Mouse (Mus musculus) embryonic facial prominence, embryonic 13.5 days (tissue): Measurements from ENCODE around the gene Uso1. TPM values are rescaled to one million over a fixed set of nuclear protein-coding genes. Genes with fewer than 3 reads are reported as not detected.

Experiments
- ATAC-seq: fragments of 200-750 bp; cut with Nextera tagmentation; 2 replicates; pipeline ENCODE4 v1.8.0; 2017; ENCODE audit warnings: low read depth; ENCODE audit not compliant: insufficient number of reproducible peaks, insufficient read depth, low FRiP score, low TSS enrichment
- H3K27ac ChIP-seq: fragments of 300-500 bp; sonication (generic); 2 replicates; pipeline ENCODE4 v1.5.1; 2015; ENCODE audit warnings: moderate library complexity, mild to moderate bottlenecking, inconsistent platforms
- H3K27me3 ChIP-seq: fragments of 300-500 bp; sonication (generic); 2 replicates; pipeline ENCODE4 v1.6.1; 2015; ENCODE audit warnings: mild to moderate bottlenecking, inconsistent platforms
- H3K36me3 ChIP-seq: fragments of 300-500 bp; sonication (generic); 2 replicates; pipeline ENCODE4 v1.6.1; 2015; ENCODE audit warnings: mild to moderate bottlenecking, inconsistent platforms
- H3K4me1 ChIP-seq: fragments of 300-500 bp; sonication (generic); 2 replicates; pipeline ENCODE4 v1.6.1; 2015; ENCODE audit warnings: inconsistent platforms
- H3K4me2 ChIP-seq: fragments of 300-500 bp; sonication (generic); 2 replicates; pipeline ENCODE4 v1.6.1; 2015; ENCODE audit warnings: moderate library complexity, mild to moderate bottlenecking, inconsistent platforms
- H3K4me3 ChIP-seq: fragments of 300-500 bp; sonication (generic); 2 replicates; pipeline ENCODE4 v1.5.1; 2015; ENCODE audit warnings: mild to moderate bottlenecking, inconsistent platforms
- H3K9ac ChIP-seq: fragments of 300-500 bp; sonication (generic); 2 replicates; pipeline ENCODE4 v1.6.1; 2015; ENCODE audit warnings: mild to moderate bottlenecking, inconsistent platforms
- H3K9me3 ChIP-seq: fragments of 300-500 bp; sonication (generic); 2 replicates; pipeline ENCODE4 v1.6.1; 2016; ENCODE audit warnings: inconsistent platforms
- WGBS: fragments of 180-500 bp; shearing (Covaris S2); methylation state at CpG from one replicate; pipeline ENCODE4 v1.1.7; 2015; ENCODE audit warnings: mixed read lengths; 5-methylcytosine and 5-hydroxymethylcytosine counted together
- polyA plus RNA-seq: library from polyadenylated mRNA; unstranded; fragments of >200 nt; fragmentation: Nextera tagmentation; extraction: Ambion mirVana; gene quantifications from 2 replicates; pipeline ENCODE4 v1.2.1, GENCODE M21; 2015

Gene Uso1
- polyA plus RNA-seq = 45.4 and 47.0 TPM in 2 replicates

DNA sequence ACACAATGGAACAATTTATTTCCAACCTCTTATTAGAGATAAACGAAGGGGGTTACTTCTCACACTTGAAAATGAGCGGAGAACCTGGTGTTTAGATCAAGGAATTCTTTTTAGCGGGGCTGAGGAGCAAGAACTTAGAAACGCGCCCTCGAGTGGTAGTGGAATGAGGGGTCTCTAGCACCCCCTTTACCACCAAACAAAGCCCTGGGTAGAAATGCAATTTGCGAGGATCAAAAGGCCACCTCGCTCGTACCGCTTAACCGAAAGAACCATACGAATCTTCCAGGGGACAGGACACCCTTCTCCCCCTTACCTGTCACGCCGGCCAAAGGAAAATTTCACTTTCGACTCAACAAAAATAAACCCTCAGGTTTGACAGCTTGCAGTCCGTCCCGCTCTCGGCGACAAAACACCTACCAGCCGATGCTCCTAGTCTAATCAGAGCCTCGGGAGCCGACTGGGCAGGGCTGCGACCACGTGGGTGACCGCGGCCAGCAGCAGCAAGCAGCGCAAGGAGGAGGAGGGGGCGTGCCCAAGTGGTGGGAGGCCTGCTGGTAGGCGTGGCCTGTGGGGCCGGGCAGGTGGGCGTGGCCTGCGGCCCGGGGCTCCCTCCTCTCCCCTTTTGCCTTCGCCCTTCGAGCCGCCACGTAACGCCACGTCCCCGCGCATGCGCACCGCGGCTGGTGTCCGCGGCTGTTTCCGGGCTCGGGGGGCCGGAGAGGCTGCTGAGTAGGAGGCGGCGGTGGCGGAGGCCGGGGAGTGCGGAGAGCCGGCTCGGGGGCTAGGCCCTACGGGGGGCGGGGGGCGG, at the start of gene Uso1:
Uso1 (plus strand) TSS at position 700 of the 808 bp plus-strand sequence.
- 1% methylated on average over 59 of the region's 59 CpGs for WGBS

DNA sequence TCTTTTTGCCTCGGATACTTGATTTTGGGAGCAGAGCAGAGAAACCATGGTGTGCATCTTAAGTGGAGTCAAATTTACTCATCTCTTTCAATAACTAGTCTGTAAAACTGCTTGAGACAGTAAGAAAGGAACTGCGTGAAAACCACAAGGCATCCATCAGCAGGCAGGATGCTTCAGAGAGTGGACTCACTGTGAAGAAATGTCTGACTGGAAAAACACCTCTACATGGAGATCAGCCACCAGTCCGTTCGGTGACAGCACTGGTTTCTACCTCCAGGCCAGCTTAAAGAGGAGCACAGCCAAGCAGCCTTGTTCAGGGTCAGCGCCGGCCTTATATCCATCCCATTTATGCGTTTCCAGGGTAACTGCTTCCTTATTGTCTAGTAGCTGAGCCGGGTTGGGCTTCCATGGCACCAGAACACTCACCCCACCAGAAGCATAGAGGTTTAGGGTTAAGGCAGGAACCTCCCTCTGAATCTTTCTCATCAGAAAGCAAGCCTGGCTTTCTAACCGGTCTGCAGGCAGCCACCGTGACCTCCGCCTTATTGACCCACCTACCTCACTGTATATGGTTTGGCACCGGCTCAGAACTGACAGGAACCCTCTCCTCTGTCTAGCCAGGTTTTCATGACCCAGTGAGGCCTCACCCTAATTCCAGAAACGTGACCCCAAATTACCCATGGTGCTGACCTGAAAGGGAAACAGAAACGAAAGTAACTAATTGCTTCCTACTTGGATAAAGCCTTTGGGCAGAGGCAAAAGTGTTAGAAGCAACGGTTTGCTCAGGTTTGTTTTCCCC, 44.3 kb upstream of the Uso1 start:
- no peak overlapping the region for H3K4me2 ChIP-seq
- H3K4me3 ChIP-seq = no peak overlapping the region
- peaks cover 2% of the 10 kb centered on the region; the same call in 1 of the 2 replicates for H3K4me1 ChIP-seq
- H3K27me3 ChIP-seq = no peaks in the 10 kb centered on the region
- 52% methylated on average over 15 of the region's 15 CpGs for WGBS
- H3K36me3 ChIP-seq = no peaks in the 10 kb centered on the region
- no peak for ATAC-seq
- H3K27ac ChIP-seq = no peak overlapping the region
- no peak overlapping the region for H3K9ac ChIP-seq
- H3K9me3 ChIP-seq = no peaks in the 10 kb centered on the region

More for the DNA sequence above, at the start of gene Uso1:
- H3K4me3 ChIP-seq = peak within 1 kb of the TSS; percentile 88
- peak within 1 kb of the TSS; percentile 91 for H3K9ac ChIP-seq
- H3K4me2 ChIP-seq = peak within 1 kb of the TSS; percentile 77
- no peaks in the 10 kb centered on the region for H3K36me3 ChIP-seq
- H3K4me1 ChIP-seq = peaks cover 31% of the 10 kb centered on the region
- no peaks in the 10 kb centered on the region for H3K27me3 ChIP-seq
- peak within 1 kb of the TSS; percentile 62 for H3K27ac ChIP-seq
- no peaks in the 10 kb centered on the region for H3K9me3 ChIP-seq
- ATAC-seq = peak; percentile 95

DNA sequence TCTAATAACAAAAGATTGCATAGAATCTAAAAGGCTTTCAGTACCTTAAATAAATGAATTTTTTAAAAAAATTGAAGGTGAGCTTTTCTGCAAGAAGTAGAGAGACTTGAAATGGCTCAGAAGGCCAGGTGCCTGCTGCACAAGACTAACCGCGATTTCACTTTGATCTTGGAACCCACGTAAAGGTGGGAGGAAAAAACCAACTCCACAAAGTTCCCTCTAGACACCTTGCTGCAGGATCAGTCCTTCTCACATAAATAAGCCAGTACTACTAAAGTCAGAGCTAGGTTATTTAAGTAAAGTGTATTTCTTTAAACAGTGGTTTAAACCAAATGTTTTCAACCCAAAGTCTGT, 43.7 kb upstream of the Uso1 start:
- ATAC-seq = no peak
- H3K4me1 ChIP-seq = peaks cover 2% of the 10 kb centered on the region; the same call in 1 of the 2 replicates
- H3K27me3 ChIP-seq = no peaks in the 10 kb centered on the region
- no peak overlapping the region for H3K4me3 ChIP-seq
- H3K36me3 ChIP-seq = no peaks in the 10 kb centered on the region
- H3K9ac ChIP-seq = no peak overlapping the region
- H3K27ac ChIP-seq = no peak overlapping the region
- WGBS = 69% methylated on average over 3 of the region's 3 CpGs
- H3K4me2 ChIP-seq = no peak overlapping the region
- H3K9me3 ChIP-seq = no peaks in the 10 kb centered on the region

DNA sequence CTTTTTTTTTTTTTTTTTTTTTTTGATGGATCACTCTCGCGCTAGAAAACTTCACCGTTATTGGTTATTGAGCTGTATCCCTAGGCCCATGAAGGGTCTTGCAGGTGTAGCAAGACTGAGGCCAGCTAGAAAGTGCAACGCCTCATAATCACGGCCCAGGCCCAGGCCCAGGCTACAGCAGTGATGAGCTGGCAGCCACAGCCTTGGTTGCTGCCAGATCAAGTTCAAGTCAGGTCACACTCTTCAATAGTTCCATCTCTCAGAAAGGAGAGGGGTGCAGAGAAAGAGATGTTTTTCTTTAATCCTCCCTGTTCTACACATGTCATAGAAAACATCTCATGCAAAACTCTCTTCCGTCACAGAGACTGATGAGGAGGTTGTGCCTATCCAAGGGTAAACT, 41.0 kb upstream of the Uso1 start:
- no peak for ATAC-seq
- Histone ChIP-seq H3K27ac (no peak overlapping the region), H3K4me1 (peaks cover 2% of the 10 kb centered on the region; the same call in 1 of the 2 replicates), H3K9ac (no peak overlapping the region), H3K27me3 (no peaks in the 10 kb centered on the region), H3K36me3 (no peaks in the 10 kb centered on the region), H3K4me2 (no peak overlapping the region), H3K9me3 (no peaks in the 10 kb centered on the region), H3K4me3 (no peak overlapping the region)
- 87% methylated on average over 6 of the region's 6 CpGs for WGBS

DNA sequence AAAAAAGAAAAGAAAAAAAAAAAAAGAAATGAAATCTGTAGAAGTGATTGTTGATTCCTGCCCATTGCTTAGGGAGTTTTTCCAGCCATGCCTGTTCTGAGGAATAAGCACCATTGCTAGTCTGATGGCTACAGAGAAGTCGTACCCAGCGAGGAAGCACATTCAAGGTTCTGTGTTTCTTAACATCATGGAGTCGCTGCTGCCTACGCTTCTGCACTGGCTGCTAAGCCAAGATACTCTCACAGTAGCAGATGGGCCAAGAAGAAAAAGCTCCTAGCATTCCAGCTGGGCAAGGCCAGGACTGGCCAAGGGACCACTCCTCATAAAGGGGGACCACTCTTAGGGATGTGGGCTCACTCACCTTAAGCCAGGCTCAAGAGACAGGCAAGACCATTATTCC, 40.0 kb upstream of the Uso1 start:
- H3K4me3 ChIP-seq = no peak overlapping the region
- ATAC-seq = no peak
- 95% methylated on average over 4 of the region's 4 CpGs for WGBS
- H3K4me2 ChIP-seq = no peak overlapping the region
- H3K36me3 ChIP-seq = no peaks in the 10 kb centered on the region
- no peak overlapping the region for H3K9ac ChIP-seq
- H3K4me1 ChIP-seq = peaks cover 2% of the 10 kb centered on the region; the same call in 1 of the 2 replicates
- no peaks in the 10 kb centered on the region for H3K9me3 ChIP-seq
- no peaks in the 10 kb centered on the region for H3K27me3 ChIP-seq
- no peak overlapping the region for H3K27ac ChIP-seq

DNA sequence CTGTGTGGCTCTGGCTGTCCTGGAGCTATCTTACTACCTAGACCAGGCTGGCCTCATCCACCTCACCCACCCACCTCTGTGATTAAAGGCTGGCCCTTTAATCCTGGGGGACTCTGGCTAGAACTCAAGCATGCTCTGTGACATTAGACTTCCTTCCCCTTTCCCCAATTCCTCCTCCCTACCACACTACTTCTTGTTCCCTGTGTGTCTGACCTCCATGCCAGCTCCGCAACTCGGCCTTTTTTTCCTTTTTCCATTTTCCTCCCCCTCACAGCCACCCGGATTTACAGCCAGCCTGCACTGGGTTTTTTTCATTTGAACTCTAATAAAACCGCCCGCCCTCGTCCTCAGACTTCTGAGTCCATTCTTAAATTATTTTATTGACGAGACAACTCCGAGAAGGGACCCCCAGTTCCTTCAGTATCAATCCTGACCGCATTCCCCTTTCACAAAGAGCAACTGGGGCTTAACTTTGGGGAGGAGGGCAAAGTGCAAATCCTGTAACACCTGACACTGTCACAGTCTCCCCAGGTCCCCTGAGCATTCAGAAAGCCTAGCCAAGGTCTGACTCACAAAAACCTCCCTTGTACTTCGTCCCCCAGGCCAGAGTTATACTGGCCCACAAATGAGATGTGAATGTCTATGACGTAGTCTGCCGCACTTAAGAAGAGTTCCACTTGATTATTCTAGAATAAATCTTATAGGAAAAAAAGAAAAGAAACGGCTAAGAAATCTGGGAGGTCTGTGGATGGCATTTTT, 39.2 kb upstream of the Uso1 start:
- Histone ChIP-seq H3K4me2 (no peak overlapping the region), H3K27ac (no peak overlapping the region), H3K27me3 (no peaks in the 10 kb centered on the region), H3K36me3 (no peaks in the 10 kb centered on the region), H3K9me3 (no peaks in the 10 kb centered on the region), H3K9ac (no peak overlapping the region), H3K4me1 (peaks cover 2% of the 10 kb centered on the region; the same call in 1 of the 2 replicates), H3K4me3 (no peak overlapping the region)
- WGBS = 57% methylated on average over 13 of the region's 13 CpGs
- ATAC-seq = no peak

DNA sequence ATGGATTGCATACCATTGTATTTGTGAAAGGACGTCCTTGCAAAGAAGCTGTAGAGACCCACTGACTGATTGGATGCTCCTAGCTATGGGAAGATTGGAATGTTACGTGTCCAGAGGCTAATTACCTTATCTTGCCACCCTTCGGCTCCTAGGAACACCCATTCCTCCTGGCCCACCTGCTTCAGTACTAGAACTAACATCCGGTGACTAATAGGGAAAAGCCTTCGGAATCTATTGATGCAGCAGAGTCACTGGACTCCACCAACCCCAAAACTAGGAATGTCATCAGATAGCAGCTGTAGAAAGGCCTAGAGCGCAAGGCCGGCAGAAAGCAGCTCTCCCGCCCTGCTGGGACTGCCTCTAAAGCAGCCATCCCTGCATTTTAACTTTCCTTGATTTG, 36.1 kb upstream of the Uso1 start:
- ATAC-seq = no peak

GRCm38 (mm10) chr5:92103062-92103461, 34.7 kb upstream of the Uso1 start:
- Histone ChIP-seq H3K36me3 (no peaks in the 10 kb centered on the region), H3K27ac (no peak overlapping the region), H3K27me3 (no peaks in the 10 kb centered on the region), H3K9ac (no peak overlapping the region), H3K4me1 (peaks cover 8% of the 10 kb centered on the region), H3K4me3 (no peak overlapping the region), H3K9me3 (no peaks in the 10 kb centered on the region), H3K4me2 (no peak overlapping the region)
- 51% methylated on average over 6 of the region's 6 CpGs for WGBS
- ATAC-seq = no peak

More for the DNA sequence above, 36.1 kb upstream of the Uso1 start:
- Histone ChIP-seq H3K9ac (no peak overlapping the region), H3K36me3 (no peaks in the 10 kb centered on the region), H3K27me3 (no peaks in the 10 kb centered on the region), H3K4me3 (no peak overlapping the region), H3K27ac (no peak overlapping the region), H3K9me3 (no peaks in the 10 kb centered on the region), H3K4me1 (peaks cover 7% of the 10 kb centered on the region), H3K4me2 (no peak overlapping the region)
- WGBS = 86% methylated on average over 8 of the region's 8 CpGs

DNA sequence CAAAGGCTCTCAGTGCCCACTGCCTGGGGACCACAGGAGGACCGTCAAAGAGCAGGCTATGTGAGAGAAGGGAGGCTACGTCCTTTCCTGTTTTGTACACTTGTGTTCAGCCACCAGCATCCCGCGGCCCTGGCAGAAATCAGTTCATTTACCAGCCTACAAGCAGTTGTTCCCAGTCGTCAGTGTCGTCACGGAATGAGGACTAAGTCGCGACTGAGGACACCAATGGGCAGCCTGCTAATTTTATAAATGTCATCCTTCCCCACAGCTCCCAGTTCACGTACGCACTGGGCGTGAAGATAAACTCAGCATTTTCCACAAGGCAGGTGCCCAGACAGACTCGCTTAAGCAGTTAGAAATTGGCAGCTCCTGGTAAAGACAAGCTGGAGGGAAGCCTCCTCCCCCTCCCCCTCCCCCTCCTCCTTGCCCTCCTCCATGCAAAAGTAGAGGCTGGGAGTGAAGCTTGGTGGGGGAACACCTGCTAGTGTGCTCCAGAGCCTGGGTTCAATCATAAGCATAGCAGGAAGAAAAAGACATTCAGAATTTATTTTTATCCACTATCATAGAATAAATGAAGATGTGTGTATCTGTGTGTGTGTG, 33.8 kb upstream of the Uso1 start:
- Histone ChIP-seq H3K4me3 (no peak overlapping the region), H3K36me3 (no peaks in the 10 kb centered on the region), H3K4me2 (no peak overlapping the region), H3K4me1 (peaks cover 5% of the 10 kb centered on the region), H3K27me3 (no peaks in the 10 kb centered on the region), H3K9me3 (no peaks in the 10 kb centered on the region), H3K9ac (no peak overlapping the region), H3K27ac (no peak overlapping the region)
- ATAC-seq = no peak
- WGBS = 72% methylated on average over 13 of the region's 13 CpGs

DNA sequence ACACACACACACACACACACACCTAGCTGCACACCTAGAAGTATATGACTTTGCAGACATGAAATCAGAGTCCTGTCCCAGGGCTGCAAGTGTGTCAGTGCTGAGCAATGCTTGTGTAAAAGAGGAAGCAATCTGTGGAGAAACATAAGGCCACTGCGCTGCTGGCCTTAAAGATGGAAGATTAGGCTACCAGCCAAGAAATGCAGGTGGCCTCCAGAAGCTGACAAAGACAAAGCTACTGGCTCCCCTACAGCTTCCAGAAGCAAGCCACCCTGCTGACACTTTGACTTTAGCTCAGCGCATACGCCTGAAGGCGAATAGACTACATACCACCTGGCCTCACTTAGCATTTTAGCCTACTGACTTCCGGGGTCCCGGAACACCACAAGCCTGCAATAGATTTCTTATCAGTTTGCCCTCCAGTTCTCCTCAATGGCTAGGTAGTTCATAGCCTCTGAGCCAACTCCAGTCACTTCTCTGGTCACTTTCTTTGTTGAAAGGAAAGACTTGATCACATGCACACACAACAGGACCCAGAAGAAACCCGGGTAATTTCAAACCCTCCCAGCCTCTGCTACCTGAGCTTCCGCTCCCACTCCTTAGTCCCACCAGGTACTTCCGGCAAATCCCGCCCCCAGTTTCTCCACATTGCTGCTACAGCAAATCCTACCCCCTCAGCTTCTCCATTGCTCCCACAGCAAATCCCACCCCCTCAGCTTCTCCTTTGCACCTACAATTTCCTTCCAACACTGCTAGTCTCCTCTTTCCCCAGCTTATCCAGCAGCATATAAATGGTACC, 31.2 kb upstream of the Uso1 start:
- no peak for ATAC-seq
- Histone ChIP-seq H3K27ac (no peak overlapping the region), H3K9ac (no peak overlapping the region), H3K27me3 (no peaks in the 10 kb centered on the region), H3K4me2 (no peak overlapping the region; the same call in 1 of the 2 replicates), H3K4me3 (no peak overlapping the region), H3K9me3 (no peaks in the 10 kb centered on the region), H3K4me1 (peaks cover 5% of the 10 kb centered on the region), H3K36me3 (no peaks in the 10 kb centered on the region)
- 40% methylated on average over 10 of the region's 10 CpGs for WGBS
